Mouse (Mus musculus) ES-E14 (cell line): ENCODE measurements around the gene Gpnmb. TPM values are rescaled to one million over a fixed set of nuclear protein-coding genes. Genes with fewer than 3 reads are reported as not detected.

Experiments used
- total RNA-seq: library from RNA; depleted of rRNA; stranded (reverse); fragments of 300-350 nt; gene quantifications from 2 replicates; pipeline ENCODE4 v1.2.3, GENCODE M21; 2012; rRNA removed

Gpnmb gene
- total RNA-seq, 1 experiment: 0.89 TPM

Other genes starting within 250 kb of the Gpnmb start
- gene Tmem176a, start 195.6 kb upstream of the Gpnmb start, total RNA-seq: 0.90 and 7.8 TPM in 2 replicates
- gene Tmem176b, start 195.1 kb upstream of the Gpnmb start, total RNA-seq: 0.74 and 4.7 TPM in 2 replicates
- 0.31 and 0.32 TPM in 2 replicates for gene Aoc1, start 163.7 kb upstream of the Gpnmb start, total RNA-seq
- not detected in 2 replicates for gene 1600015I10Rik, start 106.7 kb upstream of the Gpnmb start, total RNA-seq
- gene Doxl2, start 61.6 kb upstream of the Gpnmb start, total RNA-seq: 0.13 TPM in 1 of 2 replicates, not detected in the other
- not detected in 2 replicates for gene Svs1, start 49.7 kb upstream of the Gpnmb start, total RNA-seq
- gene Malsu1, start 37.2 kb downstream of the Gpnmb start, total RNA-seq: 27.3 and 28.8 TPM in 2 replicates
- gene Igf2bp3, start 178.4 kb downstream of the Gpnmb start, total RNA-seq: 20.0 and 32.8 TPM in 2 replicates
- 105 and 136 TPM in 2 replicates for gene Tra2a, start 227.5 kb downstream of the Gpnmb start, total RNA-seq